Mouse (Mus musculus) heart, postnatal 14 days (tissue): ENCODE measurements around the gene Fads2. TPM values are rescaled to one million over a fixed set of nuclear protein-coding genes. Genes with fewer than 3 reads are reported as not detected.
A peak's percentile ranks its signal among the peaks of the same experiment; 100 is the strongest.

Experiments
- DNase-seq, 2 experiments: peaks; one replicate each; pipeline ENCODE4 v3.0.0; 2021 to 2022
- intact Hi-C: fragments of 180-260 bp; cut with DNase I; formaldehyde crosslinking; loops from one replicate; pipeline ENCODE4 v1.15.1; 2025
- total RNA-seq, 2 experiments: library from RNA; stranded (reverse); gene quantifications; 2 replicates each; pipeline ENCODE4 v1.2.3; 2021

Gene Fads2
- total RNA-seq, 2 experiments from 2014 or later, result 7.8 to 9.8 TPM

DNA sequence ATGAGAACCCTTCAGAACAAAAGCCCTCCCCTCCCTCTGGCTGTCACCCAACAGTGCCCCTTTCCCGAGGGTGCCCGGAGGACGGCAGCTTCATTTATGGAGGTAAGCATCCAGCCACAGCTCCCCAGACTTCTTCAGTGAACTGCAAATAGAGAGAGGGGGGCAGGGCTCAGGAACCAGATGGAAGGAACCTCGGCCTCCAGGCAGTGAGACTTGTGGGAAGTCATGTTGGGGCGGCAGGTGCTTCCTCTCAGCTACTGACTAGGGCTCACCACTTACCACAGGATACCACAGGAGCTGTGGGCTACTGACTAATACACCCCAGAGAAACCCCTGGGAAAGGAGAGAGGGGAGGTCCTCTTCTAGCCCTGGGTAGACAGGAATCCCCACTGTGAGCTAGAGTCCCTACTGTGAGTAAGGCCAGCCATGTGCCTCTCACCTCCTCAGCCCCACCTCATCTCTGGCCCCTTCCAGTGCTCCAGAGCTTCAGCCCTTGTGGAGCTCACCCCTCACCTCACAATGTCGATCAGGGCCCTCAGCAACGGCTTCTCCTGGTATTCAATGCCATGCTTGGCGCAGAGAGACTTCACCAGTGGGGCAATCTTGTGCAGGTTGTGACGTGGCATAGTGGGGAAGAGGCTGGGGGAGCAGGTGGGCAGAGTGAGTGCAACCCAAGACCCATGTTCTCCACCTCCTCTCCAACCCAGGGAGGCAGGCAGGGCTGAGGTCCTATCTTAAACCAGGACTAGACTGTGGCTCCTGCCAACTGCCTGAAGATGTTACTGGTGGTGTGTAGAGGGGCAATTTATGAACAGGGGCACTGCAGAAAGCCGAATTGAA lies 37.2 kb downstream of the Fads2 start:
- intact Hi-C loops, result no loop called here
- no peak for DNase-seq

DNA sequence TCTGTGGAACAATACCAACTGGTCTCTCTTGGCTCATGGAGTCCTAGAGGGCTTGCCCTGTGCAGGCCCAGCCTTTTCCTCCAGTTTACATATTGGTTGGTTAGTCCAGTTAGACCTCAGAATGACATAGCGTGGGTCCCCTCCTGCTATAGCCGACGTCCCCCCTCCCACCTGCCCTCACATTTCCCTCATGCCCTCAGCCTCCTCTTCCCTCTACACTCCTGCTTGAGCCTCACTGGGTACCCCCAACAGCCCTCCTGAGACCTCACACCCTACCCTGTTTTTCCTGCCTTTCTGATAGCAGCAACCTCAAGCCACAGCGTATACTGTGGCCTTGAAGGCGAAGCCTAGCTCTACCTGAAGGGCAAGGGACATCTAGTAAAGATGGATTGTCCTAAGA lies 38.7 kb downstream of the Fads2 start:
- intact Hi-C loops, result no loop called here
- no peak for DNase-seq

DNA sequence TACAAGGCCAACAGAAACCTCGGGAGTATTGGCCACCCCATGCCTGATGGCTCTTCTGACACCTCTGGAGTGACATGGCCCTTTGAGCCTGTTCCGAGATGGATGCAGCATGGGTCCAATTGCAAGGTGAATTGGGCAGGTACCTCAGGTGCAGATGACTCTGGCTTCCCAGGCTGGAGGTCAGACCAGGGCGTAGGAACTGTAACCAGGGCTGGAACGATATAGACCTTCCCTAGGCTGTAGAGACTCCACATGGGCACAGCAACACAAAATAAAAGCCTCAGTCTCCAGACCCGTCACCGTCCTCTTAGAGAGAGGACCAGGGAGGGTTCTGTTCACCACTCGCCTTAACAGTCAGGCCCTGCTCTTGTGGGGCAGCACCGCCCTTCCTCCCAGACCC lies 39.3 kb downstream of the Fads2 start:
- intact Hi-C loops, result no loop called here
- no peak for DNase-seq

DNA sequence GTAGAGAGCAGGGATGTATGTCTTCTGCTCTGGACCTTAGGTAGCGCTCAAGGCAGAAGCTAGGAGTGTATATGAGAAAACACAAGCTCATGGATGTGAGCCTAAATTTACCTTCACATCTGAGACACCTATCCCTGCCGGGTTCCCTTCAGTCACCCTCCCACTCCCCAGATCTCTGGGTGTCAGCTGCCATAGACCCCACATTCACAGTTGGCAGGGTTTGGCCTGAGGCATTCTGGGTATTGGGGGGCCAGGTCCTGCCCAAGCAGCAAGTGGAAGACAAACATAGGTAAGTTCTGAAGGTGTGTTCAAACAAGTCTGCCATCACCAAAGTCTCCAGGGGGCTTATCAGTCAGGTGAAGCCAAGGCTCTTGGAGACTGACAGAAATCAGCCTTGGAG lies 39.9 kb downstream of the Fads2 start:
- intact Hi-C loops, result no loop called here
- no peak for DNase-seq

DNA sequence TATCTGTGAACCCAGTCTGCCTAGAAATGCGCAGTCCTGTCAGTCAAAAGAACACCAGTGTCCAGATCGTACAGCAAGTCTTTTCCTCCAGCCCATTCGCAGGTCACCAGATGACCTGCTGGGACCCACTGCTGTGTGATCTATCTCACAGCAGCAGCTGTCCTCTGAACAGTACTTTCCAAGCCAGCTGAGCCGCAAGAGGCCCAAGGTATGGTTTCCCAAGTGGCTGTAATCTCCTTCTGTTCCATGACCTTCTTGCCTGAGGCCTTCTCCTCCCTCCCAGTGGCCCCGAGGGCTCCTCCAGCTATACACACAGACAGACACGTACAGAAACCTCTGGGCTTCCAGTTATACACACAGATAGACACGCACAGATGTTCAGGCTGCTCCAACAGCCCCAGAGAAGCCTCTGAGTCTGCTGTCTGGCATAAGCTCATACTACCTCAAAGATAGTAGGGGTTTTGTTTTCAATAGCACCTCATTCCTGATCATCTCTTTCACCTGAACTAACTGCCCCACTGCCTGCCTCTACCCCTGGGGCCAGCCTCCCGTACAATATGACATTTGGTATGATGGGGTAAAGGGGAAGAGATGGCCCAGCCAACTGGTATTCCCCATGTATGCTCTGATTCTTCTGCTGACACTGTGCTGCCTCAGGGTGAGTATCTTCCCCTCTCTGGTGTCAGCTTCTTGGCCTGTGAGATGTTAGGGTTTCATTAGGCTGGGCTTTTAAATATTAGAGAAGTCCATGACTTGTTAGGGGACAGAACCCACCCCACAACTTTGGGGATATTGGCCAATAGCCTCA lies 40.6 kb downstream of the Fads2 start:
- intact Hi-C loops, result no loop called here
- no peak for DNase-seq

DNA sequence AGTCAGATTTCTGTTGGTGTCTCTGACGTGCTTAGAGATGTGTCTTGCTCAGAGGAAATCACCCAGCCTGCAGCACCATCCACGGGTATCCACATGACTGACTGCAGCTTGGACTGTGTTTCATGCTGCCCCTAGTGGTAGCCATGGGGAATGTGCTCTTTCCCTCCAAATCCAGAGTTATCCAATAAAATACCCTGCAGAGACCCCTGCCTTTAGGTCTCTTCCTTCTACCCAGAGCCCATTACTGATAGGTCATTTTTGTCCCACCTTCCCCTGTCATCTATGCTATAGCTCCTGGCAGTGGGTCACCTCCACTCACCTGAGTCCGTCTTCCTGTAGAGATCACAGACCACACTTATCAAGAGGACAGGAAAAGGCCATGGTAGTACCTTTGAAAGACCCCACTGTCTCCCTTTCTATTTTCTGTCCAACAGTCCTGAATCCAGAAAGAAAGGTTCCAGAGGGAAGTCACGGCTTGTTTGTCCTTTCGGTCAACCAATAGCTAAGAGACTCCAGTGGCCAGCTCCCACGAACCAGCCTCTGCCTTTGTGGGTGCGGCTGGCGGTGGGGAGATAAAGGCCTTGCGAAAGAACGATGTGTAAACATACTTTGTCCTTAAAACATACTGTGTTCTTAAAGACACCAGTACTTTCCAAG lies 41.5 kb downstream of the Fads2 start:
- peak; percentile 46 to 51 for DNase-seq
- intact Hi-C loops, result no loop called here

DNA sequence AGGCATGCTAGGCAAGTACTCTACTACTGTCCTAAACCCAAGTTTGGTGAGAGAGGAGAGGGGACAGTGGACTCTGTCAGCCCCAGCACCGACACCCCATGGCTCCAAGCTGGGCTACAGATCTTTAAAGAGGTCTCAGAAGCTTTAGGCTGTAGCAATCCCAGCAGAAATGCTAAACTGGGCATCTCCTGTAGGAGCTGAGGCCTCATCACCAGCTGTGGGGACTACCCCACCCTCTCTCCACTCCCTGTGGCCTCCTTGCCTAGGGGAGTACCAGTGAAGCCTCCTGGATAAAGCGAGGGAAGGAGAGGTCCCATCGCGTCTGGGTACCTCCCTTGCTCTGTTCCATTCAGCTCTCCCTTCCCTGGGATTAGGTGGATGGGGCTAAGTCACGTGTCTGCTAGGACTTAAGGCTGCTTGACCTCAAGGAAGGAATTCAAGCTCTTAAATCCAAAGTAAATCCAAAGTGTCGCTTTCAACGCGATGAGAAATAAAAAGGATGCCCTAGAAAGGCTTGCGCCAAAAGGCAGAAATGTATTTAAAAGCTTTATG lies 42.6 kb downstream of the Fads2 start:
- no peak for DNase-seq
- intact Hi-C loops, result no loop called here

DNA sequence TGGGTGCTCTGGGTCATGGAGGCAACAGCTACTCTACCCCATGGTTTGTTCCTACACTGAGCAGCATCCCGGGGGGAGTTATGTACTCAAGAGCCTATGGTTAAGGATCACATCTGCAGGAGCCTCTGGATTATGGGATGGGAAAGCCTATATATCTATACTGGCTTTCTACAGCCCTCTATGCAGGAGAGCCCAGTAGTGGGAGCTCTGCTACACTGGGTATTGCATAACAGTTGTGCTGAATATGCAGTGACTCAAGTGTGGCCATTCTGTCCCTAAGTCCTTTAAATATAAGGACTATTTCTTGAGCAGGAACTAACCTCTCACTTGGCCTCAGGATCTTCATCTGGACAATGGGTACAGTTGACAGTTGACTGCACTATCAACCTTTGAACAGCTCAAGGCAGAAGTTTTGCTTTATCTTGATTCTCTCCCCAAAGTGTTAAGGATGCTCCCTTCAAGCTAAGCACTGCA lies 43.2 kb downstream of the Fads2 start:
- DNase-seq, result no peak
- intact Hi-C loops, result no loop called here

DNA sequence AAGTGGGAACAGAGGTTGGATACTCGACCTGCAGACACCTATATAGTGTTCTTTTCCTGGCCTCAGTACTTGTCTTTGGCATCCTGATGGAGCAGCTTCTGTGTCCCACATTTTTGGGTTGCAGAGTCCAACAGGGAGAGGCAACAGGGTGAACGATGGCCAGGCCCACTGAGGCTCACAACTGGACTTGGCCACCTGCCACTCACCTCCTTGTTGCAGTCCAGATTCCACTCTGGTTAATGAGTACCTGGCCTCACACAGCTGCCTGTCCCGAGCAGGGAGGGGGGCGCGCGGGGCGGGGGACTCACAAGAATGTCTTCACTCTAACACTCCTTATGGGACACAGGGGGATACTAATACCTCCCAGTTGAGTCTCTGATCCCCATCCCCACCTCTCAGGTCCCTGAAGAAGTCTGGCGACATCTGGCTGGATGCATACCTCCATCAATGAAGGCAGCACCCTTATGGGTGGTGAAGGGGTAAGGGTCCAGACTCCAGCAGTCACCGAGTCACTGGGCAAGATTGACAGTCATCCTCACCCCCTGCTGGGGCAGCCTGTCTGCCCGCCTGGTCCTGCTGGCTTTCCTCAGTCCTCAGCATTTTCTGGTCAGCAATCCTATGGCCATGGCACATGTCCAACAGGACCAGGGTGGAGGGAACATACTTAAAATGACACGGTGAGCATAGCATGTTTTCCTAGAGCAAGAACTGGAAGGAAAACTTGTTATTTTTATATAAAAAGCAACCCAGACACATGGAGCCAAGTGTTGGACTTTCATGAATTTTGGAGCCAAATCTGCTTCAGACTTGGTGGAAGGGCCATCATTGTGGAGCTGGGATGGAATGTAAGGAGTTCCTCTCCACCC lies 43.8 kb downstream of the Fads2 start:
- no peak for DNase-seq
- intact Hi-C loops, result no loop called here

DNA sequence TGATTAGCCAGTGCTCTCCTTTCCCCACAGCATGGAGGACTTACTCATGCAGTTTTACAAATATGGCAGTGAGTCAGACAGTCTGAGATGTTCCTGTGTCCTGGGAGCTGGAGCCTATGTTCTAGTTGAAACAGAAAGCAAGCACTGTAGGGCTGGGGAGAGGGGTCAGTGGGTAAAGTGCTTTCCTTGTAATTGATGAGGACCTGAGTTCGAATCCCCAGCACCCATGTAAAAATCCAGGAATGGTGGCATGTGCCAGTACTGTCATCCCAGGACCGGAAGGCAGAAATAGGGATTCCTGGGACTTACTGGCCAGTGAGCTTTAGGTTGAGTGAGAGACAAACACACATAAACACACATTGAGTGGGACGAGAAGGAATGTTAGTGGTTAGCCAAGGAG lies 44.9 kb downstream of the Fads2 start:
- intact Hi-C loops, result no loop called here
- no peak for DNase-seq

DNA sequence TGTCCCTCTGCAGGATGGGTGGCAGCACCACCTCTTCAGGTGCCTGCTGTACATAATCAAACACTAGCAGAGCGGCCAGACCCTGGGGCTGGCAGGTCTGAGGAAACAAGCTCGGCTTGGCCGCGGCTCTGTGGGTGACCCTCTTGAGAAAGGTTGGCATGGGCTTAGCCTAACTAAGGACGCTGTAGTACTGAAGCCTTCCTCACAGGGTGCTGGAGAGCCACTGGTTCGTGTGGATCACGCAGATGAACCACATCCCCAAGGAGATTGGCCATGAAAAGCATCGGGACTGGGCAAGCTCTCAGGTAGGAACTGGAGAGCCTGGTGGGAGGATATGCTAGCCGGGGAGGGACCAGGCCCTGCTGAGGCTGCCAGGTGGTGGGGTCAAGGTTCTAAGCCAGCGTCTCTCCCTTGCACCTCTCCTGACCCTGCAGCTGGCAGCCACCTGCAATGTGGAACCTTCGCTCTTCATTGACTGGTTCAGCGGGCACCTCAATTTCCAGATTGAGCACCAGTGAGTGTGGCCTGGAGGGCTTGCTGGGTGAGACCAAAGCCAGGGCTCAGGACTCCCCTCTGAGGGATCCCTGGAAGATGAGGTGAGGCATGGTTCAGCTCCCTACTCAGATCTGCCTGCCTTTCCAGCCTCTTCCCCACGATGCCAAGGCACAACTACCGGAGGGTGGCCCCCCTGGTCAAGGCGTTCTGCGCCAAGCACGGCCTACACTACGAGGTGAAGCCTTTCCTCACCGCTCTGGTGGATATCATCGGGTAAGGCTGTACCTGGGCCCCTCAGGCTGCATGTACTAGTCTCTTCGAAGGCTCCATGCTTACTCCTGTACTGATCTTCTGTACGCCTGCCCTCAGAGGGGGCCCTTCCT lies 45.5 kb downstream of the Fads2 start:
- intact Hi-C loops, result no loop called here
- DNase-seq, result no peak

DNA sequence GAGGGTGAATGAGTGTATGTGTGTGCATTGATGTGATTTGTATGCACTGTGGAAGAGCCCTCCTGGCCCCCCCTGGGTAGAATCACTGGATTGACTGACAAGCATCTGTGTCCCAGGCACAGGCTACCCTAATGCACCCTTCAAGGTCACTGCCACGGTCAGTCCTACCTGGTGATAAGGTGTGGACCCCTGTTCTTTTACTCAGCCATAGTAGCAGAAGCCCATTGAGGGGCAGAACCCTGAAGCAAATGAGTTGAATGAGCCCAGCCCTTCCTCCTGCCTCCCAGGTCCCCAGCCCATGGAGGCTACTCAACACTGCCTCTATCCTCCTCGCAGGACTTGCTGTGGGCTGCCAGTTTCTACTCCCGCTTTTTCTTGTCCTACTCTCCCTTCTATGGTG lies 46.3 kb downstream of the Fads2 start:
- intact Hi-C loops, result no loop called here
- no peak for DNase-seq

DNA sequence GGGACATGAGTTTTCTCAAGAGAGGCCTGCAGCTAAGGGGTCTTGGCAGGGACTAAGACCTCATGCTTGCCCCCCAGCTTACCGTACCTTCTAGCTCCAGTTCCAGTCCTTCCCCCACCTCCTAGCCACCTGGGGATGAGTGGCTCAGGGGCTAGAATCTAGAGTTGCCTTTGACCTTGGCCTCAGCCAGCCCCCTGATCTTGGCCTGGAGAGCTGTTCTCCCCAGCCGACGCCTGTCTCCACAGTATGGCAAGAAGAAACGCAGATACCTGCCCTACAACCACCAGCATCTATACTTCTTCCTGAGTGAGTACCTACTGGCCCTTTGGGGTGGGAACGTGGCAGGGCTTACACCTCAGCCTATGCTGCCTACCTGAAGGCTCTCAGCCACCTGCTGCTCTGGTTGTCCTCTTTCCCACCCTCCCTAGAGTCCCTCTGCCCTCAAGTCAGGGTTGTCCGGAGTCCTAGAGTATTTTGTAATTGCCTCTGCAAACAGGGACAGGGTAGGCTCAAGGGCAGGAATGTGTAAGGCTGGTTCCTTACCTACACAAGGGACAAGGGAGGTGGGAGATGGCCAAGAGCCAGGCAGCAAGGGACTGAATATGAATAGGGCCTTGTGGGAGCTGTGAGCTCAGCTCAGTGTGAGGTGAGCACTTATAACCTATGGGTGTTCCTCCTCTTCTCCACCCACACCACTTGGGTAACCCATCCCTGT lies 47.0 kb downstream of the Fads2 start:
- intact Hi-C loops, result no loop called here
- no peak for DNase-seq

DNA sequence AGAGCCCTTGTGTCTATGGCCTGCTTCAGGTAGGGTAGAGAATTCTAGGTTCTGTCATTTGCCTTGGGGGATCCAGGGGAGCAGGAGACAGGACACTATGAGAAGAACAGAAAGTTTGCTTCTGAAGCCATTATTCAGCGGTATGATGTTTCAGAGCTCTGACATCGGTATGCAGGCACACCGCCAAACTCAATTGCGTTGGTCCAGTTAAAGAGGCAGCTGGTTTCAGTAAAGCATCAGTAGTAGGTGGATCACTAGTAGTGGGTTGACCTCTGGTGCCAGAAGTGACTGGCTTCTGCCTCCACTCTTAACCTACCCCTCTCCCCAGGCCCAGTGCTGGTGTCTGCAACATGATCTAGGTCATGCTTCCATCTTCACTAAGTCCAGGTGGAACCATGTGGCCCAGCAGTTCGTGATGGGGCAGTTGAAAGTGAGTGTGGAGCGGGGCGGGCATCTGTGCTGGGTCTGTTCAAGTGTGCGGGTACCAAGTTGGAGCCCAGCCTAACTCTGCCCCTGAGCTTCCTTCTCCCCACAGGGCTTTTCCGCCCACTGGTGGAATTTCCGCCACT lies 47.8 kb downstream of the Fads2 start:
- peak; percentile 23 to 37 for DNase-seq
- intact Hi-C loops, result no loop called here

DNA sequence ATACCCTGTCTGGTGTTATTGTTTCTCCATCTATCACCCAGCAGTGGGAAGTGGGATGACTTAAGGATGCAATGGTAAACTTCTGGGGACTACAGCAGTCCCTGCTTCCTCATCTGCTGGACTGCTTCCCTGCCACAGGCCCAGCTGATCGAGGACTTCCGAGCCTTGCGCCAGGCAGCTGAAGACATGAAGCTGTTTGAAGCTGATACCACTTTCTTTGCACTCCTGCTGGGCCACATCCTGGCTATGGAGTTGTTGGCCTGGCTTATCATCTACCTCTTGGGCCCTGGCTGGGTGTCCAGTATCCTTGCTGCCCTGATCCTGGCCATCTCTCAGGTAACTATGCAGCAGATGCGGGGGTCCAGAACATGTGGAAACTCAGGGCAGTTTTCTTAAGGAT lies 48.8 kb downstream of the Fads2 start:
- intact Hi-C loops, result no loop called here
- DNase-seq, result no peak

DNA sequence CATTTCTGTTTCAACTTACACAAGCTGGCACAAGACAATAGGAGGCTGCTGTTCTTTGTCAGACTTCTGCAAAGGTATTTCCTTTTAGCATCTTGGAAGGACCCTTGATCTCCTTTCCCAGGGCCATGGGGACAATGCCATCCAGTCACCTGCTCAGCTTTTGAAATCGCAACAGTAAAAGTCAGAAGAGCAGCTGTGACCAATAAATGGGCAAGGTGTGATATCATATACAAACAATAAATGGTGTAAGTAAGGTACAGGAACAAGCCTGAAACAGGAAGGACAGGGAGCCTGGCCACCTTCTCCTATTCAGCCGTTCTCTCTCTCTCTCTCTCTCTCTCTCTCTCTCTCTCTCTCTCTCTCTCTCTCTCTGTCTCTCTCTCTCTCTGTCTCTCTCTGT lies 51.1 kb downstream of the Fads2 start:
- intact Hi-C loops, result no loop called here
- DNase-seq, result no peak

DNA sequence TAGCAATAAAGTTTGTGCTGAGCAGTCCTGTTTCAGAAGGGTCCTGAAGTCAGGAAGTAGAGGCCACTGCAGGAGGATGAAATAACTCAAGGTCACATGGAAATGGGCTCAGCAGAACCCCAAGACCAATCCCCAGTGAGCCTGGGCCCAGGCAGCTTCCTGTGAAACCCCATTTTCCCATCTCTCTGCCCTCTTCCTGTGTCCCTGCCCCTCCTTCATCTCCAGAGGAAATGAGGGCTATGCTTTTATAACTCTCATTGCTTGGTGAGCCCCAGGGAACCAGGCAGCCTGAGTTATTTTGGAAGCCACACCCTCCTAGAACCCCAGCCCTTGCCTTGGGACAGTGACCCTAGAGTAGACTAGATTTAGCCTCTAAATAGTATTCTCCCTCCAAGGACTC lies 52.0 kb downstream of the Fads2 start:
- intact Hi-C loops, result no loop called here
- no peak for DNase-seq

DNA sequence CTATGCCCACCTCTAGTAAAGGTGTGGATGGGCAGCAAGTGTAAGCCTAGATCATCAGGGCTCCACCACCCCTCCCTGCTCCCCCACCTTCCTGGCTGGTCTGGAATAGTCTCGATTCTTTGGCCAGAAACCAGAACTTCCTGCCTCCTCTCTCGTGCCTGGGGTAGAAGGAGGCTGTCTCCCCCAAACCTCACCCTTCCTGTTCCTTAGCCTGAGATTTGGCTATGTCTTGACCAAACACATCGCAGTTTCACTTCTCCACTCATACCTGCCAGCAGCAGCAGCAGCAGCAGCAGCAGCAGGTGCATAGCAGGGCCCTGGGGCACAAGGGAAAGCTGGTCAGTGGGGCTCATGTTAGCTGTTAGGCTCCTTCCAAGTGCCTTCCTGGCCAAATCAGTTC lies 54.6 kb downstream of the Fads2 start:
- intact Hi-C loops, result no loop called here
- DNase-seq, result no peak
